Mouse (Mus musculus): ENCODE data around the gene Abhd12b.

DNA sequence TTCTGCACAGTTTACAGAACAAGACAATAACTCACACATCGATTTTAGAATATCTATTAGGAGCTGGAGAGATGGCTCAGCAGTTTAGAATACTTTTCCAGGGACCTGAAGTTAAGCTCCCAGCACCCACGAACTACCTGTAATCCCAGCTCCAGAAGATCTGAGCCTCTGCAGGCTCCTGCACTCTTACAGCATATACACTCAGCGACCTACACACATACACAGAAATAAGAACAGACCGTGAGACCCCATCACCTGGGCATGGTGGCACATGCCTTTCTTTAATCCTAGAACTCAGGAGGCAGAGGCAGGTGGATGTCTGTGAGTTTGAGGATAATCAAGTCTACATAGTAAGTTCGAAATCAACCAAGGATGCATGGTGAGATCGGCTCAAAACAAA, 8.4 kb upstream of the Abhd12b start:
- TF ChIP-seq CTCF (IDR thresholded peaks at IDR 0.05; ENCODE audit: control insufficient read depth, insufficient read depth, insufficient replicate concordance, low read depth, low read length) = no peak
- no peak for TF ChIP-seq POLR2A (IDR thresholded peaks at IDR 0.05; ENCODE audit: control insufficient read depth, low read depth, low read length)
